Mouse (Mus musculus) kidney, embryonic 16.5 days (tissue): ENCODE data around the gene Slc9a9. TPM values are rescaled to one million over a fixed set of nuclear protein-coding genes. Genes with fewer than 3 reads are reported as not detected.

ENCODE experiments used
- ATAC-seq: fragments of 200-750 bp; cut with Nextera tagmentation; 2 replicates; pipeline ENCODE4 v1.8.0; 2017; ENCODE audit warnings: moderate TSS enrichment; ENCODE audit not compliant: low FRiP score, low TSS enrichment
- H3K27ac ChIP-seq: fragments of 300-500 bp; sonication (generic); 2 replicates; pipeline ENCODE4 v1.5.1; 2014; ENCODE audit warnings: low read length
- H3K27me3 ChIP-seq: fragments of 300-500 bp; sonication (generic); 2 replicates; pipeline ENCODE4 v1.6.1; 2014; ENCODE audit warnings: low read length, control low read depth, mixed read lengths; ENCODE audit not compliant: insufficient read depth
- H3K36me3 ChIP-seq: fragments of 300-500 bp; sonication (generic); 2 replicates; pipeline ENCODE4 v1.6.1; 2014; ENCODE audit warnings: low read length, control low read depth, mixed read lengths; ENCODE audit not compliant: insufficient read depth
- H3K4me1 ChIP-seq: fragments of 300-500 bp; sonication (generic); 2 replicates; pipeline ENCODE4 v1.6.1; 2014; ENCODE audit warnings: low read length, control low read depth, mixed read lengths; ENCODE audit not compliant: insufficient read depth
- H3K4me2 ChIP-seq: fragments of 300-500 bp; sonication (generic); replicated peaks from 2 replicates; pipeline ENCODE4 v1.6.1; 2014; ENCODE audit warnings: low read depth, low read length
- H3K4me3 ChIP-seq: fragments of 300-500 bp; sonication (generic); 2 replicates; pipeline ENCODE4 v1.5.1; 2014; ENCODE audit warnings: mild to moderate bottlenecking, low read length
- H3K9ac ChIP-seq: fragments of 300-500 bp; sonication (generic); replicated peaks from 2 replicates; pipeline ENCODE4 v1.6.1; 2014; ENCODE audit warnings: low read length
- H3K9me3 ChIP-seq: fragments of 300-500 bp; sonication (generic); 2 replicates; pipeline ENCODE4 v1.6.1; 2016; ENCODE audit warnings: low read length, control low read depth
- WGBS: fragments of 180-500 bp; shearing (Covaris S2); extraction: QIAGEN DNeasy Blood & Tissue Kit; methylation state at CpG from one replicate; pipeline ENCODE4 v1.1.7; 2014; 5-methylcytosine and 5-hydroxymethylcytosine counted together
- polyA plus RNA-seq: library from polyadenylated mRNA; unstranded; fragments of >200 nt; fragmentation: Nextera tagmentation; extraction: Ambion mirVana; gene quantifications from 2 replicates; pipeline ENCODE4 v1.2.1, GENCODE M21; 2015

Slc9a9 gene
- polyA plus RNA-seq, 1 experiment from 2014 or later: 4.3 TPM

DNA sequence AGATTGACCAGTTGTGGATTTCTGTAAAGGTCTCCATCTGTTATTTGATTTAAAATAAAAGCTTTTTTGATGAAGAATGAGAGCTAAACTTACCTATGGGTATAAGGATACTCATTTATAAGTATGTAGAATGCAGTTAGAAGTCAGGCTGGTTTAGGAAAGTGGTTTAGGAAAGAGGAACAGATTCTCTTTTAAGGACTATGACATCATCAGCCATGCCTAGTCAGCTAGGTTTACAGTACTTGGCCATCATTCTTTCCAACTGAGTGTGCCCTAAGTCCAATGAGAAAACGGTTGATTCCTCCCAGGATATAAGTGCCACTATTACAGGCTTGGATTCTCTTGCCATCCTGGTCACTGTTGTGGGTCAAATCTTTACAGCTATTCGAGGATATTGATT, 47.0 kb downstream of the Slc9a9 start:
- Histone ChIP-seq H3K27ac (no peak overlapping the region), H3K9ac (no peak overlapping the region), H3K27me3 (no peaks in the 10 kb centered on the region), H3K36me3 (no peaks in the 10 kb centered on the region), H3K4me1 (no peaks in the 10 kb centered on the region), H3K4me3 (no peak overlapping the region), H3K9me3 (no peaks in the 10 kb centered on the region), H3K4me2 (no peak overlapping the region)
- ATAC-seq: no peak
- WGBS: 88% methylated on average over 2 of the region's 2 CpGs

DNA sequence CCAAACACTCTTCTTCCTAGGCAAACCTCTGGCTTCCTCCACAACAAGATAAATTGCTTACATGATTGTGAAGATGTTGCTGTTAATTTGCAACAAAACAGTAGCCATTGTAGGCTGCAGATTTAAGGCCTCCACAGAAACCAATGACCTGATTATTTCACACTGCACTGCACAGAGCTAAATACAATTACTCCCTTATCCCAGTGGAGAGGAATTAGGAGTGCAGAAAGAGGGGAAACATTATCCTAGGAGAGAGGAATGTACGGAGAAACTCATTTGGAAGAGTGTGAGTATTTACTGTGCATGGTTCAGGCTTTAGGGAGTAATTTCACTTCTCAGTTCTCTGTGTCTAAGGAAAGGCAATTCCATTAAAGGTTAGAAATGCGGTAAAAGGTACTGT, 53.9 kb downstream of the Slc9a9 start:
- no peaks in the 10 kb centered on the region for H3K4me1 ChIP-seq
- H3K4me2 ChIP-seq: no peak overlapping the region
- no peak overlapping the region for H3K27ac ChIP-seq
- 0 out of 2 replicates have a peak, but pooled peaks cover 3% of the 10 kb centered on the region for H3K27me3 ChIP-seq
- no peak overlapping the region for H3K9ac ChIP-seq
- peak; percentile 79; the same call in 1 of the 2 replicates for ATAC-seq
- 28% methylated on average over 2 of the region's 2 CpGs for WGBS
- H3K9me3 ChIP-seq: no peaks in the 10 kb centered on the region
- no peaks in the 10 kb centered on the region for H3K36me3 ChIP-seq
- H3K4me3 ChIP-seq: no peak overlapping the region

- H3K4me2 ChIP-seq: no peak overlapping the region
- no peak for ATAC-seq
- H3K4me3 ChIP-seq: no peak overlapping the region
- no peaks in the 10 kb centered on the region for H3K9me3 ChIP-seq
- no peak overlapping the region for H3K27ac ChIP-seq
- WGBS: 93% methylated on average over 5 of the region's 5 CpGs
- H3K36me3 ChIP-seq: no peaks in the 10 kb centered on the region
- H3K4me1 ChIP-seq: no peaks in the 10 kb centered on the region
- 0 out of 2 replicates have a peak, but pooled peaks cover 3% of the 10 kb centered on the region for H3K27me3 ChIP-seq
- H3K9ac ChIP-seq: no peak overlapping the region
Measured at GRCm38 (mm10) chr9:94725121-94725520, 55.4 kb downstream of the Slc9a9 start.

GRCm38 (mm10) chr9:94727457-94727856, 57.7 kb downstream of the Slc9a9 start:
- 36% methylated on average over 5 of the region's 5 CpGs for WGBS
- Histone ChIP-seq H3K4me3 (no peak overlapping the region), H3K4me2 (no peak overlapping the region), H3K27ac (no peak overlapping the region), H3K4me1 (no peaks in the 10 kb centered on the region), H3K27me3 (0 out of 2 replicates have a peak, but pooled peaks cover 3% of the 10 kb centered on the region), H3K9me3 (no peaks in the 10 kb centered on the region), H3K9ac (no peak overlapping the region), H3K36me3 (no peaks in the 10 kb centered on the region)
- no peak for ATAC-seq

DNA sequence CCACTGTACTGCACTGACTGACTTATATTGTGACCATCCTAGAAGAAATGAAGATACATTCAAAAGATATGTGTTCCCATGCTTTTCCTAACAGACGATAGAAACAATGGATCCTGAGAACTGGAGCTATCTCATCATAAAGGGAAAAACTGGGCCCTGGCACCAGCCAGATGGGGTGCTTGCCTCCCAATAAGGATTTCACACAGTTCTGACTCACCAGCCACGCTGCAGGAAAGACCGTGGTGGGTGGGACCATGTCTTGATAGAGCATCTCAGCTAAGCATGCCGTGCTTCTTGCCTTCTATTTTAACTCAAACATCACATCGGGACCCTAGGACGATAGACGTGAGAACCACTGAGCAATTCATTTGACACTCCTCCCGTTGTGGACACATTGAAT, 60.7 kb downstream of the Slc9a9 start:
- H3K4me1 ChIP-seq: no peaks in the 10 kb centered on the region
- H3K36me3 ChIP-seq: no peaks in the 10 kb centered on the region
- WGBS: 90% methylated on average over 8 of the region's 8 CpGs
- H3K9me3 ChIP-seq: no peaks in the 10 kb centered on the region
- H3K9ac ChIP-seq: no peak overlapping the region
- no peak for ATAC-seq
- H3K4me3 ChIP-seq: no peak overlapping the region
- H3K27me3 ChIP-seq: 0 out of 2 replicates have a peak, but pooled peaks cover 3% of the 10 kb centered on the region
- H3K27ac ChIP-seq: no peak overlapping the region
- H3K4me2 ChIP-seq: no peak overlapping the region

GRCm38 (mm10) chr9:94732136-94732535, 62.4 kb downstream of the Slc9a9 start:
- Histone ChIP-seq H3K27me3 (0 out of 2 replicates have a peak, but pooled peaks cover 3% of the 10 kb centered on the region), H3K9me3 (no peaks in the 10 kb centered on the region), H3K4me1 (no peaks in the 10 kb centered on the region), H3K27ac (no peak overlapping the region), H3K4me3 (no peak overlapping the region), H3K4me2 (no peak overlapping the region), H3K36me3 (no peaks in the 10 kb centered on the region), H3K9ac (no peak overlapping the region)
- ATAC-seq: no peak
- WGBS: 73% methylated on average over 6 of the region's 6 CpGs

GRCm38 (mm10) chr9:94732599-94733287, 63.0 kb downstream of the Slc9a9 start:
- WGBS: 57% methylated on average over 8 of the region's 8 CpGs
- ATAC-seq: peak; percentile 63; the same call in 1 of the 2 replicates

GRCm38 (mm10) chr9:94734320-94734719, 64.6 kb downstream of the Slc9a9 start:
- Histone ChIP-seq H3K4me1 (no peaks in the 10 kb centered on the region), H3K4me3 (no peak overlapping the region), H3K4me2 (no peak overlapping the region), H3K9ac (no peak overlapping the region), H3K9me3 (no peaks in the 10 kb centered on the region), H3K36me3 (no peaks in the 10 kb centered on the region), H3K27ac (no peak overlapping the region), H3K27me3 (no peaks in the 10 kb centered on the region)
- 76% methylated on average over 1 of the region's 1 CpGs for WGBS
- no peak for ATAC-seq

More at GRCm38 (mm10) chr9:94732599-94733287, 63.0 kb downstream of the Slc9a9 start:
- Histone ChIP-seq H3K36me3 (no peaks in the 10 kb centered on the region), H3K27ac (no peak overlapping the region), H3K4me2 (no peak overlapping the region), H3K4me1 (no peaks in the 10 kb centered on the region), H3K4me3 (no peak overlapping the region), H3K27me3 (no peaks in the 10 kb centered on the region), H3K9me3 (no peaks in the 10 kb centered on the region), H3K9ac (no peak overlapping the region)

GRCm38 (mm10) chr9:94737226-94737625, 67.5 kb downstream of the Slc9a9 start:
- no peaks in the 10 kb centered on the region for H3K36me3 ChIP-seq
- no peaks in the 10 kb centered on the region for H3K9me3 ChIP-seq
- no peaks in the 10 kb centered on the region for H3K4me1 ChIP-seq
- no peak overlapping the region for H3K4me2 ChIP-seq
- WGBS: 72% methylated on average over 5 of the region's 5 CpGs
- no peak overlapping the region for H3K9ac ChIP-seq
- no peak overlapping the region for H3K4me3 ChIP-seq
- ATAC-seq: no peak
- H3K27me3 ChIP-seq: no peaks in the 10 kb centered on the region
- no peak overlapping the region for H3K27ac ChIP-seq
